Mouse (Mus musculus): Measurements from ENCODE around the gene Atp6v1g2. TPM values are rescaled to one million over a fixed set of nuclear protein-coding genes. Genes with fewer than 3 reads are reported as not detected.
A peak's percentile ranks its signal among the peaks of the same experiment; 100 is the strongest.

Gene Atp6v1g2
- total and polyA plus RNA-seq, 2 experiments from 2014 or later = 81.4 to 146 TPM

GRCm38 (mm10) chr17:35243086-35243485, 9.6 kb downstream of the Atp6v1g2 start:
- DNase-seq (peak; percentile 84), ATAC-seq (no peak)
- WGBS = 1% methylated on average over 16 of the region's 16 CpGs
- Histone ChIP-seq H3K4me1 (ENCODE audit: insufficient read depth) (peaks cover 5% of the 10 kb centered on the region), H3K9me3 (ENCODE audit: low read length) (no peaks in the 10 kb centered on the region), H3K4me3 (ENCODE audit: low read depth, low read length) (peak overlapping the region; percentile 98), H3K27ac (ENCODE audit: low read depth, low read length) (peak overlapping the region; percentile 100), H3K9ac (peak overlapping the region; percentile 100), H3K4me2 (ENCODE audit: low read depth) (peak overlapping the region; percentile 83), H3K27me3 (ENCODE audit: insufficient read depth, low read length) (no peaks in the 10 kb centered on the region), H3K36me3 (ENCODE audit: insufficient read depth) (peaks cover 42% of the 10 kb centered on the region)
- TF ChIP-seq CTCF (IDR thresholded peaks at IDR 0.05; ENCODE audit: low read depth) = no peak; the same call in 1 of the 2 replicates

- TF ChIP-seq CTCF (IDR thresholded peaks at IDR 0.05; ENCODE audit: low read depth) = no peak
- Histone ChIP-seq H3K4me1 (ENCODE audit: insufficient read depth) (peaks cover 5% of the 10 kb centered on the region), H3K4me3 (ENCODE audit: low read depth, low read length) (peak overlapping the region; percentile 6; the same call in 1 of the 2 replicates), H3K27me3 (ENCODE audit: insufficient read depth, low read length) (no peaks in the 10 kb centered on the region), H3K9me3 (ENCODE audit: low read length) (no peaks in the 10 kb centered on the region), H3K27ac (ENCODE audit: low read depth, low read length) (no peak overlapping the region), H3K9ac (no peak overlapping the region), H3K4me2 (ENCODE audit: low read depth) (peak overlapping the region; percentile 83; the same call in 1 of the 2 replicates), H3K36me3 (ENCODE audit: insufficient read depth) (peaks cover 61% of the 10 kb centered on the region)
- 72% methylated on average over 2 of the region's 2 CpGs for WGBS
- ATAC-seq (no peak), DNase-seq (no peak)
These were observed 11.5 kb downstream of the Atp6v1g2 start for GRCm38 (mm10) chr17:35244999-35245398.

GRCm38 (mm10) chr17:35245731-35246623, 12.5 kb downstream of the Atp6v1g2 start:
- H3K9me3 ChIP-seq (ENCODE audit: low read length) = no peaks in the 10 kb centered on the region
- H3K4me2 ChIP-seq (ENCODE audit: low read depth) = no peak overlapping the region; the same call in 1 of the 2 replicates
- WGBS = 73% methylated on average over 15 of the region's 15 CpGs
- no peaks in the 10 kb centered on the region for H3K27me3 ChIP-seq (ENCODE audit: insufficient read depth, low read length)
- peak; percentile 71 for TF ChIP-seq CTCF (IDR thresholded peaks at IDR 0.05; ENCODE audit: low read depth)
- H3K36me3 ChIP-seq (ENCODE audit: insufficient read depth) = peaks cover 71% of the 10 kb centered on the region
- H3K27ac ChIP-seq (ENCODE audit: low read depth, low read length) = no peak overlapping the region
- no peak overlapping the region for H3K4me3 ChIP-seq (ENCODE audit: low read depth, low read length)
- ATAC-seq (no peak), DNase-seq (no peak)
- no peak overlapping the region for H3K9ac ChIP-seq
- no peaks in the 10 kb centered on the region; the same call in none of the 2 replicates for H3K4me1 ChIP-seq (ENCODE audit: insufficient read depth)

GRCm38 (mm10) chr17:35247144-35247543, 13.7 kb downstream of the Atp6v1g2 start:
- Histone ChIP-seq H3K4me1 (ENCODE audit: insufficient read depth) (no peaks in the 10 kb centered on the region; the same call in none of the 2 replicates), H3K27ac (ENCODE audit: low read depth, low read length) (no peak overlapping the region), H3K4me3 (ENCODE audit: low read depth, low read length) (no peak overlapping the region), H3K4me2 (ENCODE audit: low read depth) (no peak overlapping the region), H3K9ac (no peak overlapping the region), H3K36me3 (ENCODE audit: insufficient read depth) (peaks cover 80% of the 10 kb centered on the region), H3K27me3 (ENCODE audit: insufficient read depth, low read length) (no peaks in the 10 kb centered on the region), H3K9me3 (ENCODE audit: low read length) (no peaks in the 10 kb centered on the region)
- ATAC-seq (no peak), DNase-seq (no peak)
- no peak for TF ChIP-seq CTCF (IDR thresholded peaks at IDR 0.05; ENCODE audit: low read depth)
- 80% methylated on average over 7 of the region's 7 CpGs for WGBS

- Histone ChIP-seq H3K4me2 (ENCODE audit: low read depth) (no peak overlapping the region), H3K9ac (no peak overlapping the region), H3K36me3 (ENCODE audit: insufficient read depth) (peaks cover 97% of the 10 kb centered on the region), H3K4me1 (ENCODE audit: insufficient read depth) (no peaks in the 10 kb centered on the region; the same call in 1 of the 2 replicates), H3K27me3 (ENCODE audit: insufficient read depth, low read length) (no peaks in the 10 kb centered on the region), H3K4me3 (ENCODE audit: low read depth, low read length) (no peak overlapping the region), H3K9me3 (ENCODE audit: low read length) (no peaks in the 10 kb centered on the region), H3K27ac (ENCODE audit: low read depth, low read length) (no peak overlapping the region)
- 87% methylated on average over 14 of the region's 14 CpGs for WGBS
- DNase-seq (no peak), ATAC-seq (no peak)
- no peak for TF ChIP-seq CTCF (IDR thresholded peaks at IDR 0.05; ENCODE audit: low read depth)
These were observed 15.5 kb downstream of the Atp6v1g2 start for GRCm38 (mm10) chr17:35248986-35249385.

GRCm38 (mm10) chr17:35249451-35250197, 16.2 kb downstream of the Atp6v1g2 start:
- no peak overlapping the region for H3K4me3 ChIP-seq (ENCODE audit: low read depth, low read length)
- DNase-seq = no peak
- no peaks in the 10 kb centered on the region for H3K27me3 ChIP-seq (ENCODE audit: insufficient read depth, low read length)
- no peak for TF ChIP-seq CTCF (IDR thresholded peaks at IDR 0.05; ENCODE audit: low read depth)
- H3K4me1 ChIP-seq (ENCODE audit: insufficient read depth) = no peaks in the 10 kb centered on the region; the same call in 1 of the 2 replicates
- no peak overlapping the region for H3K9ac ChIP-seq
- peaks cover 96% of the 10 kb centered on the region for H3K36me3 ChIP-seq (ENCODE audit: insufficient read depth)
- ATAC-seq = no peak
- no peaks in the 10 kb centered on the region for H3K9me3 ChIP-seq (ENCODE audit: low read length)
- no peak overlapping the region for H3K4me2 ChIP-seq (ENCODE audit: low read depth)
- no peak overlapping the region for H3K27ac ChIP-seq (ENCODE audit: low read depth, low read length)
- WGBS = 83% methylated on average over 19 of the region's 19 CpGs
